Mouse (Mus musculus) lung, adult 10 weeks (tissue): ENCODE results near the gene Maml1. TPM values are rescaled to one million over a fixed set of nuclear protein-coding genes. Genes with fewer than 3 reads are reported as not detected.

Experiments
- polyA plus RNA-seq: library from polyadenylated mRNA; stranded (reverse); fragments of 350-450 nt; fragmentation: Illumina TruSeq; extraction: RNeasy Lipid Tissue Mini Kit (QIAGEN cat#74804); gene quantifications from one replicate; pipeline ENCODE4 v1.2.3, GENCODE M21; 2014; ENCODE audit warnings: low read depth, low replicate concordance; ENCODE audit not compliant: insufficient read depth

The Maml1 gene
- polyA plus RNA-seq: 8.0 TPM

DNA sequence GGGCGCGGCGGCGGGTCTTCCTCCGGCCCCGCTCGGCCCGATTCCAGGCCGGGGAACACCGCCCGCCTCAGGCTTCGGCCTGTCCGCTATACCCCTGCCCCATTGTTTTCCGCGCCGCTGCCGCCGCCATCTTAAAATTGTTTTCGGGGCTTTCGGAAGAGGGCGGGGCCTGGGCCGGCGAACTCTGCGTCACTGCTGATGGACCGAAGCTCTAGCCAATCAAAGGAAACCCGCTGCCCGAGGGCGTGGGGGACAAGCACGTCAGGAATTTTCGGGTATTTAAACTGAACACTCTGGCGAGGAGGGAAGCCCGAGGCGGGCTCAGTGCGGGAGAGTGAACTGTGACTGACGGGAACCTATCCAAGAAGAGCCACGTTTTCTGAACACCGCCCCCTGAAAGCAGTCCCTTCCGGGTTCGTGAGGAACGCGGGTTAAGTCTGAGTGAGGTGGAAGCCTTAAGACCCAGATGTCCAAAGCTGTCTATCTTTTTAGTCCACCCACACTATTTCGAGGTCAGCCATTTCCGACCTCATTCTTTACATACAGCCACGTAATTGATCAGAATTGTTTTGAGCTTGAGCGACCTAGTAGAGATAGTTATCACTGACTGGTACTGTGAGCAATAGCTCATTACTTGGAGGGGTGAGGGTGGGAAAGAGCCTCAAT lies at the start of gene Maml1:
Gene Maml1, minus strand, starts transcription at position 122 of the 666 bp plus-strand sequence.

DNA sequence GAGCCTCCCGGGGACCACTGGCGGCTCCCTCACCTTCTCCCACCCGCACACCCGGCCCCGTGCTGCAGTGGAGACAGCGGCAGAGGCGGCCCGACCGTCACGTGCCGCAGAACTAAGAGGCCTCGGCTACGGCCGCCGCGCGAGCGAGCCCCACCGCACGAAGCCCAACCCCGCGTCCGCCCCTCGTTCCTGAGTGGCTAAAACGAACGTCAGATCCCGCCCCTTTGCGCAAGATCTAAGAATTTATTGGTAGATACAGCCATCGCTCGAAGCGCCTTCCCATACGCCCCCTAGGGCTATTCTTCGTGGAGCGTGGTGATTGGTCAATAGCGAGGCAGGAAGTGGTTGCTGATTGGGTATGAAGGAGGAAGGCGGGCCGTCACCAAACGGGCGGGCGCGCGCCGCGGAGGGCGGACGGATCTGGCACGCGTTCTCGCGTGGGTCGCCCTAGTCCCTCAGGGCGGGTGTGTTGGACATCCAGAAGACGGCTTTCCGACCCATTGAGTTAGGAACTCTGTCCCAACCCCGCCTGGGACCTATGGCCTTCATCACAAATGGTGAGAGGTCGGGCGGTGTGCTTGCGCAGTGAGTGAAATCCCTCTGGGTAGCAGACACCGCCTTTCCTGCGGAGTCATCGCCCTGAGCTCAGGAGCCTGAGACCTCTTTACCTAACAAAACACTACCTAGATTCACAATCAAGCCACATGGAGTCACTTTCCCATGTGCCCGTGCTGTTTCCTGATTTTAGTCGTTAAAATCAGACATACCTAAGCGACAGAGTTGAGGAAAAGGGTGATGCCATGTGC lies 33.6 kb upstream of the Maml1 start, which contains the start of gene Canx:
Gene Canx, minus strand, starts transcription at position 178 of the 806 bp plus-strand sequence.

DNA sequence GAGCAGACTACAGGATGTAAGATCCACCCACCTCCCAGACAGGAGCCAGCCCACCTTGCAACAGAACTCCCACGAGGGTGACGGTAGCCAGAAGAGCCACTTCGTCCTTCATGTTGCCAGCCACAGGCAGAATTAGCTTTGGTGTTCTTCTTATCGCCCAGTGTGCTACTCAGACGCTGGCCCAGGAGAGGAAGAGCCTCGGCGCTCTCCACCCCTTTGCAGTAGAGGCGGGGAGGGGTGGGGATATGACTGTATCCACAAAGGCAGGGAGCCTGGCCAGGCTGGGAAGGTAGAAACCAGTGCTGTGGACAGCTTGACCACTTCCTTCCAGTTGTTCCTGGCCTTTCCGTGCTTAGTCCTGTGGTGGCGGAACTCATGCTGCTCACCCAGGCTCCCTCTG lies 53.8 kb downstream of the Maml1 start, which contains the start of gene Ltc4s:
Gene Ltc4s, minus strand, starts transcription at position 293 of the 400 bp plus-strand sequence.

DNA sequence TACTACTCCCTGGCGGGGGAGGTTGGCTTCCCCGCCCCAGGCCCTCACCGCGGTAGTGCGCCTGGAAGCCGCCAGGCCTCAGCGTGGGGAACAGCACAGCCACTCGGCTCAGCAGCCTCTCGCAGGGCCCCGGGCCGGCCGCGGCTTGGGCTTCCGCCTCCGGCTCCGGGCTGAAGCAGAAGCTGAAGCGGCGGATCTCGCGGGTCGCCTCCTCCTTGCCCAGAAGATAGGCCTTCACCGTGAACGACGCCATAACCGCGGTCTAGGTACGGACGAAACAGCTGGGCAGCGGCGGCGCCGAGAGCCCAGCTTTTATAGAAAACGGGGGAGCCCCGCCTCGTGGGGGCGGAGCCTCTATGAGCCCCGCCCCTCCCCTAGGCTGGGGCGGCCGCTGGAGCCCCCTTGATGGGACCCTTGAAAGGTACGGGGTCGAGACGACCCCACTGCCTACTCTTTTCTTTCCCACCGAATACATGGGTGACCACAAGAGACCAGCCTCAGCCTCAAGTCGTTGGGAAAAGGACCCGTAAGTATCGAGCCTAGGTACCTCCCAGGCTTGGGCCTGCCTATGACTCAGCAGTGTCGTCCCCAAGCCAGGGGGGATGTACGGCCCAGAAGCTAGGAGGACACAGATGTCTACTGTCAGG lies 81.5 kb downstream of the Maml1 start, which contains the start of the genes Sqstm1 and Mgat4b:
Gene Sqstm1, minus strand, starts transcription at position 323 of the 647 bp plus-strand sequence.
Gene Mgat4b, plus strand, starts transcription at position 386 of the 647 bp plus-strand sequence.

Other genes with a start within 250 kb of the Maml1 start
- 25.9 TPM for gene Tbc1d9b, start 160.9 kb downstream of the Maml1 start, polyA plus RNA-seq
- 4.0 TPM for gene Mrnip, start 117.9 kb downstream of the Maml1 start, polyA plus RNA-seq
- 272 TPM for gene Sqstm1, start 81.5 kb downstream of the Maml1 start, polyA plus RNA-seq
- gene Mgat4b, start 81.4 kb downstream of the Maml1 start, polyA plus RNA-seq: 42.6 TPM
- 41.3 TPM for gene Ltc4s, start 53.7 kb downstream of the Maml1 start, polyA plus RNA-seq
- 89.9 TPM for gene Canx, start 33.4 kb upstream of the Maml1 start, polyA plus RNA-seq
- gene Cby3, start 62.2 kb upstream of the Maml1 start, polyA plus RNA-seq: not detected
- 211 TPM for gene Hnrnph1, start 84.7 kb upstream of the Maml1 start, polyA plus RNA-seq
- 16.7 TPM for gene Rufy1, start 138.8 kb upstream of the Maml1 start, polyA plus RNA-seq